Mouse (Mus musculus): ENCODE measurements at regions not wholly inside any gene's neighbourhood (a gene's known extent, or its start where the extent isn't known, plus 50 kb on each side); places are given as distances from the start of the nearest gene placed in this dataset.

DNA sequence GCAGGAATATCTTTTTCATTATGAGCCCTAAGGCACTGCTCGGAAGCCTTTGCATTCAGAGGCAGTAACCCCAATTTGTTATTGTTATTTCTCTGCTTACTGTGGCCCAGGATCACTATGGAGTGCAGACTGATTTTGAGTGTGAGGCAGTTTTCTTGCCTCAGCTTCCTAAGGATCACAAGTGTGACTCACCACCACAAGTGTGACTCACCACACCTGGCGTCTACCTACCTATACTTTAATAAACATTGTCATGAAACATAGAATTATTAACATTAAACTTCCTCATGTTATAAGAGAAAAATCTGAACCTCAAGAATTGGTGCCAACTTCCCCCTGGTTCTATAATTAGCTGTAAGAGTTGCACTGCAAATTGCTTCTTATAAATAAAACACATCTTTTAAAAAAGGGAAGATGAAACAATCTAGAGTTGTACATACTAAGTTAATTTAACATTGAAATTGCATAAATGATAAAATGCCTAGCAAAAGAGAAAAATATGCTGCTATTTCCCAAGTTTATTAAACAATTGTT is 52.4 kb upstream of the Cdkn2b start:
- WGBS = 63% methylated on average over 2 of the region's 2 CpGs
- no peaks in the 10 kb centered on the region for H3K9me3 ChIP-seq (ENCODE audit: control insufficient read depth, low read length)
- H3K27ac ChIP-seq = no peak overlapping the region
- no peaks in the 10 kb centered on the region for H3K27me3 ChIP-seq (ENCODE audit: control insufficient read depth, insufficient read depth, low read length)
- no peak for ATAC-seq (ENCODE audit: low FRiP score)
- H3K9ac ChIP-seq = no peak overlapping the region
- H3K4me1 ChIP-seq (replicated peaks; ENCODE audit: control insufficient read depth, insufficient read depth, low read length) = no peaks in the 10 kb centered on the region
- DNase-seq (ENCODE audit: low spot score) = no peak
- H3K4me3 ChIP-seq (replicated peaks; ENCODE audit: low read length) = no peak overlapping the region
- no peaks in the 10 kb centered on the region for H3K36me3 ChIP-seq (replicated peaks; ENCODE audit: control insufficient read depth, insufficient read depth)
- no peak overlapping the region for H3K4me2 ChIP-seq (replicated peaks)

- no peak for ATAC-seq (ENCODE audit: low FRiP score)
- Histone ChIP-seq H3K4me2 (replicated peaks) (no peak overlapping the region), H3K27me3 (ENCODE audit: control insufficient read depth, insufficient read depth, low read length) (no peaks in the 10 kb centered on the region), H3K36me3 (replicated peaks; ENCODE audit: control insufficient read depth, insufficient read depth) (no peaks in the 10 kb centered on the region), H3K4me1 (replicated peaks; ENCODE audit: control insufficient read depth, insufficient read depth, low read length) (no peaks in the 10 kb centered on the region), H3K27ac (no peak overlapping the region), H3K4me3 (replicated peaks; ENCODE audit: low read length) (no peak overlapping the region), H3K9me3 (ENCODE audit: control insufficient read depth, low read length) (no peaks in the 10 kb centered on the region), H3K9ac (no peak overlapping the region)
- no peak for DNase-seq (ENCODE audit: low spot score)
- 69% methylated on average over 3 of the region's 3 CpGs for WGBS
Measured at GRCm38 (mm10) chr4:89362650-89363049, 51.8 kb upstream of the Cdkn2b start.

- no peak overlapping the region for H3K4me3 ChIP-seq (replicated peaks; ENCODE audit: low read length)
- no peaks in the 10 kb centered on the region for H3K27me3 ChIP-seq (ENCODE audit: control insufficient read depth, insufficient read depth, low read length)
- no peak for DNase-seq (ENCODE audit: low spot score)
- H3K9me3 ChIP-seq (ENCODE audit: control insufficient read depth, low read length) = no peaks in the 10 kb centered on the region
- H3K27ac ChIP-seq = no peak overlapping the region
- H3K36me3 ChIP-seq (replicated peaks; ENCODE audit: control insufficient read depth, insufficient read depth) = no peaks in the 10 kb centered on the region
- H3K4me2 ChIP-seq (replicated peaks) = no peak overlapping the region
- H3K4me1 ChIP-seq (replicated peaks; ENCODE audit: control insufficient read depth, insufficient read depth, low read length) = no peaks in the 10 kb centered on the region
- 88% methylated on average over 7 of the region's 7 CpGs for WGBS
- no peak overlapping the region for H3K9ac ChIP-seq
- no peak for ATAC-seq (ENCODE audit: low FRiP score)
Measured at GRCm38 (mm10) chr4:89361316-89361715, 50.5 kb upstream of the Cdkn2b start.
